Mouse (Mus musculus): ENCODE measurements around the gene Rwdd2b.

DNA sequence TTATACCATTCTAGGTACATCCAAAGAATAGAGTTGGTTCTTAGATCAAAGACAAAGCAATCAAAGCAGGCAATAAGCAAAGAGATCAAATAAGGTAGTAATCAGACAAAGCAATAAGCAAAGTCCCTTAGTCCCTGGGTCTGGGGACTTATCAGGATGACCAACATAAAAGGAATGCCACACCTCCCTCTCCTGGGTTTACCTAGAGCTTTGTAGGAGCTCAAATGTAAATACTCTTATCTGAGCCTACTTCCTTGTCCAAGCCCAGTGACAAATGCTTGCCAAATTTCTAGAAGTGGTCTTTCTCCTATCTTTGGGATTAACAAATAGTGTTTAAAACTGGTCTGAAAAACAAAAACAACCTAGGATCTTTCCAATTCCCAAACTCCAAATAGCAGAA lies 2.9 kb upstream of the Rwdd2b start:
- TF ChIP-seq POLR2A (IDR thresholded peaks at IDR 0.05; ENCODE audit: low read depth, low read length) (no peak), CTCF (IDR thresholded peaks at IDR 0.05; ENCODE audit: borderline replicate concordance, insufficient read depth, low read length) (no peak)

All from embryonic fibroblast, embryonic 13.5 days (primary cell).